ENCODE assay signal across 9 mouse cellular contexts in the genomic region with DNA sequence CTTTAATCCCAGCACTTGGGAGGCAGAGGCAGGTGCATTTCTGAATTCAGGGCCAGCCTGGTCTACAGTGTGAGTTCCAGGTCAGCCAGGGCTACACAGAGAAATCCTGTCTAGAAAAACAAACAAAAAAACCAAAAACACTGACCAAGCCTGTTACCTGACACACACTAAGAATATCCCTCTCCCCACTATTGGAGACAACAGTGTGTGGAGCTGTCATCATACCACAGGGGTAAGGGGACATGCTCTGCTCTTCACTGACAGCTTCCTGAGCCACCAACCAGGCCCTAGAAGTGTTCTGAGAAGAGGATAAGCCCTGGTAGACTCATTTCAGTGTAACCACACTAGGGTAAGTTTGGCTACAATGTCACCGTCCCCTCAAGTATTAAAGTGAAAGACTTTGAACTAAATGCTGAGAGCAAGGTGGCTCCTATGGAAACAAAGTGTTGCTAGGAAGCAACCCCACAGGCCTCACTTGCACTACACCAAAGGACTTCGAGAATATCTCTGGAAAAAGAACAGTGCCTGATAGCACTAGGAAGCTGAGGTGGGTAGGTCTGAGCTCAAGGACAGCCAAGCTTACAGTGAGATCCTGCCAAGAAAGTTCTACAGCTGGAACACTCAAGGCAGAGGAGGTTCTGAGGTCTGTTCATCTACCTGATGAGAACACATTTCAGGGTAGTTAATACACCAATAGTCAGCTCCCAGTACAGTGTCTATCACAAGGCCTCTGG. TPM values are rescaled to one million over a fixed set of nuclear protein-coding genes. Genes with fewer than 3 reads are reported as not detected.
DNase-seq lines count a peak whose midpoint lies in the region; ATAC-seq and TF ChIP-seq lines count a peak whose summit lies in the region.
"Had no signal": no experiment of that assay in that cellular context is flagged by ENCODE, and none has a peak within 500 bp of the region (broad histone marks: within the 10 kb centered on the region; RNA-seq: fewer than 3 reads in every experiment).

No protein-coding gene starts in this region.

- no peak for ATAC-seq in heart, embryonic 14.5 days (ENCODE audit: insufficient number of reproducible peaks, insufficient read depth, low FRiP score, low read depth)
- ATAC-seq in hindbrain, postnatal 0 days = no peak
- no peak for ATAC-seq in midbrain, embryonic 14.5 days (ENCODE audit: low FRiP score, low TSS enrichment)

- intact Hi-C loops in heart, adult 2 months (cut with DNase I) = loop anchor here (2.0 kb wide), 1 partner anchor 33 kb away; no protein-coding TSS in a partner anchor
- intact Hi-C loops in left cerebral cortex, postnatal 10 days (cut with DNase I) = loop anchor here (5.0 kb wide), 1 partner anchor 102 kb away; the partner anchor contains the start of gene Fbxo47
- intact Hi-C loops in left cerebral cortex, postnatal 36 days (cut with DNase I) = no loop called here

- peak overlapping the region in 1 of 2 experiments; percentile 66; a peak in 1 of 4 replicates for H3K4me3 ChIP-seq in heart, embryonic 14.5 days (ENCODE audit: control insufficient read depth in 1 of 2, insufficient read depth in 1 of 2, low read depth in 1 of 2, low read length in 2 of 2)
- no peak overlapping the region for H3K4me3 ChIP-seq in heart, adult 2 months
- H3K4me3 ChIP-seq in hindbrain, postnatal 0 days (ENCODE audit: low read length) = no peak overlapping the region
- H3K4me3 ChIP-seq in midbrain, embryonic 14.5 days (replicated peaks; ENCODE audit: low read depth, low read length) = 0 out of 2 replicates have a peak overlapping the region, but pooled peaks have one; percentile 90

- no peaks in the 10 kb centered on the region for H3K27me3 ChIP-seq in heart, embryonic 14.5 days (ENCODE audit: control insufficient read depth, insufficient read depth, low read length)
- H3K27me3 ChIP-seq in heart, adult 2 months (ENCODE audit: control insufficient read depth, insufficient read depth, low read length) = no peaks in the 10 kb centered on the region
- H3K27me3 ChIP-seq in hindbrain, postnatal 0 days (ENCODE audit: insufficient read depth, low read length) = no peaks in the 10 kb centered on the region
- H3K27me3 ChIP-seq in midbrain, embryonic 14.5 days (ENCODE audit: control insufficient read depth, insufficient read depth, low read length) = no peaks in the 10 kb centered on the region

- H3K4me2 ChIP-seq in heart, embryonic 14.5 days (ENCODE audit: low read length) = peak overlapping the region; percentile 87
- H3K4me2 ChIP-seq in hindbrain, postnatal 0 days (ENCODE audit: low read depth, low read length) = peak overlapping the region; percentile 70
- H3K4me2 ChIP-seq in midbrain, embryonic 14.5 days (ENCODE audit: low read length) = peak overlapping the region; percentile 78

- H3K36me3 ChIP-seq in heart, embryonic 14.5 days (ENCODE audit: control insufficient read depth, insufficient read depth, low read length) = peaks cover 59% of the 10 kb centered on the region
- peaks cover 27% of the 10 kb centered on the region for H3K36me3 ChIP-seq in heart, adult 2 months (ENCODE audit: control insufficient read depth, insufficient read depth, low read length)
- H3K36me3 ChIP-seq in hindbrain, postnatal 0 days (ENCODE audit: insufficient read depth, low read length) = peaks cover 29% of the 10 kb centered on the region
- H3K36me3 ChIP-seq in midbrain, embryonic 14.5 days (ENCODE audit: control insufficient read depth, insufficient read depth, low read length) = peaks cover 53% of the 10 kb centered on the region

- H3K9ac ChIP-seq in heart, embryonic 14.5 days (ENCODE audit: low read length) = peak overlapping the region; percentile 100
- H3K9ac ChIP-seq in heart, adult 2 months (ENCODE audit: low read depth, low read length) = no peak overlapping the region; the same call in 1 of the 2 replicates
- no peak overlapping the region for H3K9ac ChIP-seq in hindbrain, postnatal 0 days (replicated peaks; ENCODE audit: low read length)
- H3K9ac ChIP-seq in midbrain, embryonic 14.5 days (replicated peaks; ENCODE audit: low read length) = no peak overlapping the region

- TF ChIP-seq POLR2A in heart, adult 2 months (IDR thresholded peaks at IDR 0.05; ENCODE audit: insufficient read depth, low read depth, low read length) = no peak

- H3K79me2 ChIP-seq in heart, adult 2 months (replicated peaks; ENCODE audit: control insufficient read depth, insufficient read depth, low read length) = 0 out of 2 replicates have a peak, but pooled peaks cover 2% of the 10 kb centered on the region

- H3K9me3 ChIP-seq in heart, embryonic 14.5 days (ENCODE audit: control insufficient read depth, low read length) = no peaks in the 10 kb centered on the region
- no peaks in the 10 kb centered on the region for H3K9me3 ChIP-seq in hindbrain, postnatal 0 days (ENCODE audit: low read length)
- H3K9me3 ChIP-seq in midbrain, embryonic 14.5 days (ENCODE audit: control insufficient read depth, low read length) = no peaks in the 10 kb centered on the region

- TF ChIP-seq EP300 in heart, adult 2 months (IDR thresholded peaks at IDR 0.05; ENCODE audit: insufficient read depth, low read depth, low read length) = no peak

- no peak overlapping the region for H3K27ac ChIP-seq in heart, embryonic 14.5 days (replicated peaks in 1 of 2; ENCODE audit: control insufficient read depth in 1 of 2, insufficient read depth in 1 of 2, low read depth in 2 of 2, low read length in 2 of 2)
- H3K27ac ChIP-seq in heart, adult 2 months = no peak overlapping the region
- H3K27ac ChIP-seq in hindbrain, postnatal 0 days = no peak overlapping the region
- no peak overlapping the region for H3K27ac ChIP-seq in midbrain, embryonic 14.5 days (replicated peaks; ENCODE audit: low read depth, low read length)

- whole genome bisulfite sequencing in heart, embryonic 14.5 days = 54% methylated on average over 2 of the region's 2 CpGs
- WGBS in heart, adult 2 months = 40% methylated on average over 2 of the region's 2 CpGs
- WGBS in hindbrain, postnatal 0 days = 76% methylated on average over 2 of the region's 2 CpGs
- 93% methylated on average over 2 of the region's 2 CpGs for WGBS in midbrain, embryonic 14.5 days

- TF ChIP-seq CTCF in heart, adult 2 months (IDR thresholded peaks at IDR 0.05) = no peak
- TF ChIP-seq CTCF in hindbrain, postnatal 0 days (IDR thresholded peaks at IDR 0.05; ENCODE audit: low read depth) = no peak

- no peak for DNase-seq in heart, adult 2 months
- peak; percentile 41 for DNase-seq in ZHBTc4 (ENCODE audit: low read depth, low spot score)
- no peak for DNase-seq in hindbrain, postnatal 0 days (ENCODE audit: low spot score)
- no peak for DNase-seq in midbrain, embryonic 14.5 days
- no peak for DNase-seq in thymus, postnatal 4 days
- no peak for DNase-seq in left cerebral cortex, postnatal 10 days (ENCODE audit: extremely low spot score in 1 of 2, low spot score in 2 of 2)
- DNase-seq in left cerebral cortex, postnatal 36 days (ENCODE audit: low spot score in 2 of 2) = no peak
- DNase-seq: lung, postnatal 36 days had no signal

- H3K4me1 ChIP-seq in heart, embryonic 14.5 days (ENCODE audit: control insufficient read depth in 2 of 2, insufficient read depth in 2 of 2, low read length in 2 of 2) = peaks cover 3 to 10% of the 10 kb centered on the region in 2 experiments
- peaks cover 9% of the 10 kb centered on the region for H3K4me1 ChIP-seq in heart, adult 2 months (ENCODE audit: control insufficient read depth, insufficient read depth, low read length)
- peaks cover 7% of the 10 kb centered on the region; the same call in 1 of the 2 replicates for H3K4me1 ChIP-seq in hindbrain, postnatal 0 days (ENCODE audit: insufficient read depth, low read length)
- H3K4me1 ChIP-seq in midbrain, embryonic 14.5 days (ENCODE audit: control insufficient read depth, insufficient read depth, low read length) = peaks cover 9% of the 10 kb centered on the region; the same call in 1 of the 2 replicates

RNA-seq across cellular contexts. Expression of gene Rpl23, which starts 2.1 kb away (rescaled TPM):
- polyA plus RNA-seq in heart, embryonic 14.5 days (2014; fragmentation: Nextera tagmentation; extraction: Ambion mirVana) = 499 and 536 TPM in 2 replicates
- total RNA-seq in heart, adult 2 months (2021) = 100 to 1,000 TPM; 509 to 574 TPM
- polyA plus RNA-seq in heart, adult 2 months (2012; rRNA removed) = 103 and 140 TPM in 2 replicates
- total RNA-seq in hindbrain, postnatal 0 days (2014; rRNA removed) = 124 and 141 TPM in 2 replicates
- 351 and 362 TPM in 2 replicates for polyA plus RNA-seq in hindbrain, postnatal 0 days (2015; fragmentation: Nextera tagmentation; extraction: Ambion mirVana)
- polyA plus RNA-seq in midbrain, embryonic 14.5 days (2014; fragmentation: Nextera tagmentation; extraction: Ambion mirVana) = 363 and 413 TPM in 2 replicates
- total RNA-seq in left cerebral cortex, postnatal 10 days (2021) = 100 to 1,000 TPM; 423 to 456 TPM
- total RNA-seq in left cerebral cortex, postnatal 36 days (2021) = 100 to 1,000 TPM; 330 to 339 TPM

RNA-seq across cellular contexts. Expression of gene 1700001P01Rik, which starts 4.4 kb away (rescaled TPM):
- not detected in 2 replicates for polyA plus RNA-seq in heart, embryonic 14.5 days (2014; fragmentation: Nextera tagmentation; extraction: Ambion mirVana)
- not detected for total RNA-seq in heart, adult 2 months (2021)
- polyA plus RNA-seq in heart, adult 2 months (2012; rRNA removed) = 0.20 TPM in 1 of 2 replicates, not detected in the other
- total RNA-seq in hindbrain, postnatal 0 days (2014; rRNA removed) = not detected in 2 replicates
- polyA plus RNA-seq in hindbrain, postnatal 0 days (2015; fragmentation: Nextera tagmentation; extraction: Ambion mirVana) = not detected in 2 replicates
- polyA plus RNA-seq in midbrain, embryonic 14.5 days (2014; fragmentation: Nextera tagmentation; extraction: Ambion mirVana) = not detected in 2 replicates
- total RNA-seq in left cerebral cortex, postnatal 10 days (2021) = under 1 TPM; 0.60 to 0.63 TPM
- 1 to 10 TPM in 1 of 2 experiments, not detected in 1; 1.1 TPM for total RNA-seq in left cerebral cortex, postnatal 36 days (2021)

RNA-seq across cellular contexts. Expression of gene Cwc25, which starts 13.8 kb away (rescaled TPM):
- 9.0 and 9.8 TPM in 2 replicates for polyA plus RNA-seq in heart, embryonic 14.5 days (2014; fragmentation: Nextera tagmentation; extraction: Ambion mirVana)
- 1 to 10 TPM; 7.6 to 7.9 TPM for total RNA-seq in heart, adult 2 months (2021)
- polyA plus RNA-seq in heart, adult 2 months (2012; rRNA removed) = 6.0 and 8.7 TPM in 2 replicates
- 13.3 and 14.2 TPM in 2 replicates for total RNA-seq in hindbrain, postnatal 0 days (2014; rRNA removed)
- 11.9 and 12.9 TPM in 2 replicates for polyA plus RNA-seq in hindbrain, postnatal 0 days (2015; fragmentation: Nextera tagmentation; extraction: Ambion mirVana)
- 10.9 and 13.2 TPM in 2 replicates for polyA plus RNA-seq in midbrain, embryonic 14.5 days (2014; fragmentation: Nextera tagmentation; extraction: Ambion mirVana)
- total RNA-seq in left cerebral cortex, postnatal 10 days (2021) = 10 to 100 TPM; 18.8 to 19.4 TPM
- 10 to 100 TPM; 20.2 to 20.7 TPM for total RNA-seq in left cerebral cortex, postnatal 36 days (2021)

RNA-seq across cellular contexts. Expression of gene Lasp1, which starts 18.7 kb away (rescaled TPM):
- 26.5 and 28.1 TPM in 2 replicates for polyA plus RNA-seq in heart, embryonic 14.5 days (2014; fragmentation: Nextera tagmentation; extraction: Ambion mirVana)
- 10 to 100 TPM; 28.2 to 31.6 TPM for total RNA-seq in heart, adult 2 months (2021)
- polyA plus RNA-seq in heart, adult 2 months (2012; rRNA removed) = 31.1 and 38.5 TPM in 2 replicates
- total RNA-seq in hindbrain, postnatal 0 days (2014; rRNA removed) = 177 and 187 TPM in 2 replicates
- 121 and 137 TPM in 2 replicates for polyA plus RNA-seq in hindbrain, postnatal 0 days (2015; fragmentation: Nextera tagmentation; extraction: Ambion mirVana)
- 114 and 138 TPM in 2 replicates for polyA plus RNA-seq in midbrain, embryonic 14.5 days (2014; fragmentation: Nextera tagmentation; extraction: Ambion mirVana)
- total RNA-seq in left cerebral cortex, postnatal 10 days (2021) = 100 to 1,000 TPM; 190 to 203 TPM
- total RNA-seq in left cerebral cortex, postnatal 36 days (2021) = 100 to 1,000 TPM; 175 to 183 TPM

RNA-seq across cellular contexts. Expression of gene Pip4k2b, which starts 35.6 kb away (rescaled TPM):
- polyA plus RNA-seq in heart, embryonic 14.5 days (2014; fragmentation: Nextera tagmentation; extraction: Ambion mirVana) = 0.80 and 1.1 TPM in 2 replicates
- total RNA-seq in heart, adult 2 months (2021) = 10 to 100 TPM; 20.8 to 21.4 TPM
- 13.8 and 18.1 TPM in 2 replicates for polyA plus RNA-seq in heart, adult 2 months (2012; rRNA removed)
- 127 TPM in 2 replicates for total RNA-seq in hindbrain, postnatal 0 days (2014; rRNA removed)
- 4.3 and 5.1 TPM in 2 replicates for polyA plus RNA-seq in hindbrain, postnatal 0 days (2015; fragmentation: Nextera tagmentation; extraction: Ambion mirVana)
- polyA plus RNA-seq in midbrain, embryonic 14.5 days (2014; fragmentation: Nextera tagmentation; extraction: Ambion mirVana) = 4.8 and 7.7 TPM in 2 replicates
- 100 to 1,000 TPM; 146 to 153 TPM for total RNA-seq in left cerebral cortex, postnatal 10 days (2021)
- 100 to 1,000 TPM; 113 to 114 TPM for total RNA-seq in left cerebral cortex, postnatal 36 days (2021)
